Mouse (Mus musculus) brain, embryonic 18.5 days (tissue): ENCODE data around the gene Gm14408.
"Not testable (repeated sequence)": the region's sequence is repeated elsewhere in the genome, so short reads cannot be mapped to it uniquely, and the experiment has no call there.

Source experiments
- DNase-seq: peaks from one replicate; pipeline ENCODE4 v3.0.0-alpha.2; 2012; ENCODE audit warnings: low read depth, low spot score

The Gm14408 gene

GRCm38 (mm10) chr2:176830840-176831239, at the start of gene Gm14408:
Gene Gm14408, plus strand, starts transcription at chr2:176831140.
- DNase-seq, result not testable (repeated sequence)

- not testable (repeated sequence) for DNase-seq
Observed at GRCm38 (mm10) chr2:176798312-176798711, 32.6 kb upstream of the Gm14408 start, which contains the start of gene Gm14295. Gene Gm14295, plus strand, starts transcription at chr2:176798612.

- DNase-seq, result not testable (repeated sequence)
Observed at GRCm38 (mm10) chr2:176798785-176799184, 32.2 kb upstream of the Gm14408 start.
